Mouse (Mus musculus) midbrain, embryonic 11.5 days (tissue): ENCODE measurements around the gene Pllp. TPM values are rescaled to one million over a fixed set of nuclear protein-coding genes. Genes with fewer than 3 reads are reported as not detected.

Experiments used
- ATAC-seq: fragments of 200-750 bp; cut with Nextera tagmentation; 2 replicates; pipeline ENCODE4 v1.8.0; 2017; ENCODE audit warnings: moderate TSS enrichment, moderate library complexity; ENCODE audit not compliant: low FRiP score
- DNase-seq: peaks from one replicate; pipeline ENCODE4 v3.0.0; 2015; ENCODE audit warnings: low spot score; ENCODE audit errors: missing footprints
- H3K27ac ChIP-seq: fragments of 300-500 bp; sonication (generic); 2 replicates; pipeline ENCODE4 v1.5.1; 2014; ENCODE audit warnings: low read depth, low read length
- H3K27me3 ChIP-seq: fragments of 300-500 bp; sonication (generic); 2 replicates; pipeline ENCODE4 v1.6.1; 2014; ENCODE audit warnings: mild to moderate bottlenecking, low read length, moderate library complexity, mixed read lengths; ENCODE audit not compliant: control insufficient read depth, insufficient read depth
- H3K36me3 ChIP-seq: fragments of 300-500 bp; sonication (generic); 2 replicates; pipeline ENCODE4 v1.6.1; 2014; ENCODE audit warnings: mild to moderate bottlenecking, low read length, moderate library complexity, mixed read lengths; ENCODE audit not compliant: control insufficient read depth, insufficient read depth
- H3K4me1 ChIP-seq: fragments of 300-500 bp; sonication (generic); 2 replicates; pipeline ENCODE4 v1.6.1; 2014; ENCODE audit warnings: low read length; ENCODE audit not compliant: control insufficient read depth, insufficient read depth
- H3K4me2 ChIP-seq: fragments of 300-500 bp; sonication (generic); 2 replicates; pipeline ENCODE4 v1.6.1; 2014; ENCODE audit warnings: mild to moderate bottlenecking, moderate library complexity
- H3K4me3 ChIP-seq: fragments of 300-500 bp; sonication (generic); 2 replicates; pipeline ENCODE4 v1.5.1; 2014; ENCODE audit warnings: low read depth, low read length
- H3K9ac ChIP-seq: fragments of 300-500 bp; sonication (generic); 2 replicates; pipeline ENCODE4 v1.6.1; 2014; ENCODE audit warnings: low read length
- H3K9me3 ChIP-seq: fragments of 300-500 bp; sonication (generic); 2 replicates; pipeline ENCODE4 v1.6.1; 2016; ENCODE audit warnings: low read length; ENCODE audit not compliant: control insufficient read depth
- WGBS: fragments of 180-500 bp; shearing (Covaris S2); extraction: QIAGEN DNeasy Blood & Tissue Kit; methylation state at CpG from one replicate; pipeline ENCODE4 v1.1.7; 2014; 5-methylcytosine and 5-hydroxymethylcytosine counted together
- polyA plus RNA-seq: library from polyadenylated mRNA; unstranded; fragments of >200 nt; fragmentation: Nextera tagmentation; extraction: Ambion mirVana; gene quantifications from 2 replicates; pipeline ENCODE4 v1.2.1, GENCODE M21; 2014

Gene Pllp
- polyA plus RNA-seq, 1 experiment from 2014 or later: 0.66 TPM

DNA sequence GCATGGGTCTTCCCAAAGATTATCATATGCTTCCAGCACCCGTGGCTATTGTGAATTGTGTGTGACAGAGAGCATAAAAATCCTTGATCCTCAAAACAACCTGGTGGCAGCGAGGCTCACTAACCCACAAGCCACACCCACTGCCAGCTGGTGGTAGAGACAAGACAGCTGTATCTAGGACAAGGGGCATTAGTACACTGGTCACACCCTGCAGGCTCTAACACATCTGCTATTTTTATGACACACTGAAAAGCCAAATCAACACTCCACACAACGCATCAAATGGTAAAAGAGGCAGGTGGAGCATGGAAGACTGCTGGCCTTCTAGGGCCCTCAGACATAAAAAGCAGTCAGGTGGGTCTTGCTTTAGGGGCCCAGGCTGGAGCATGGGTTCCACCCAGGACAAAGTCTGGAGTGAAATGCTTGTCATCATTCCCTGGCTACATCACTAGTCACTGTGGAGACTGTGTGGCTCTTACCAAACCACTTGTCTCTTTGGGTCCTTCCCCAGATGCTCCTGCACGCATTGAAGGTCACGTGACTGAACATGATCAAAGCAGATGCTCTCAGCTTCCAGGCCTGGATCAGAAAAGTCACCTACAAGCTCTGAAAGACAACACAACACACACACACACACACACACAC lies 37.9 kb upstream of the Pllp start:
- no peaks in the 10 kb centered on the region for H3K27me3 ChIP-seq
- no peak overlapping the region for H3K4me3 ChIP-seq
- no peak for ATAC-seq
- DNase-seq: no peak
- no peaks in the 10 kb centered on the region for H3K4me1 ChIP-seq
- no peaks in the 10 kb centered on the region for H3K36me3 ChIP-seq
- WGBS: 69% methylated on average over 5 of the region's 5 CpGs
- H3K9ac ChIP-seq: no peak overlapping the region
- H3K27ac ChIP-seq: no peak overlapping the region
- no peaks in the 10 kb centered on the region for H3K9me3 ChIP-seq
- no peak overlapping the region for H3K4me2 ChIP-seq

DNA sequence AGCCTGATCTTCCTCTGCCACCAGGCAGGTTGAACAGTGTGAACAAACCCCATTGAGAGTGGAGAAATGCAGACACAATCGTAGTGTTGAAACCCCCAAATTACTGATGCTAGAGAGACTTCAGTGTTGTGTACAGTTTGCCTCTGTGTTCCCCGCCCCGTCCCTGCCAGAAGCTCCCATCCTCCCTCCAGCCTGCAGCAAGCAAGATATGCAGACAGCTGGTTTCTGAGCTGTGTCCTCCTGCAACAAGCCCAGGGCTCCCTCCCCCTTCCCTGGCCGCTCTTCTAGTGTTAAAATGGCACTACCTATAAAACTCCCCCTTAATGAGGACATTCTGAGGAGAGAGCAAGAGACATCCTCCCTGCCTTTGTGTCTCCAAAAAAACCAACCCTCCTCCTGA lies 33.2 kb upstream of the Pllp start:
- DNase-seq (no peak), ATAC-seq (no peak)
- WGBS: 70% methylated on average over 4 of the region's 4 CpGs

DNA sequence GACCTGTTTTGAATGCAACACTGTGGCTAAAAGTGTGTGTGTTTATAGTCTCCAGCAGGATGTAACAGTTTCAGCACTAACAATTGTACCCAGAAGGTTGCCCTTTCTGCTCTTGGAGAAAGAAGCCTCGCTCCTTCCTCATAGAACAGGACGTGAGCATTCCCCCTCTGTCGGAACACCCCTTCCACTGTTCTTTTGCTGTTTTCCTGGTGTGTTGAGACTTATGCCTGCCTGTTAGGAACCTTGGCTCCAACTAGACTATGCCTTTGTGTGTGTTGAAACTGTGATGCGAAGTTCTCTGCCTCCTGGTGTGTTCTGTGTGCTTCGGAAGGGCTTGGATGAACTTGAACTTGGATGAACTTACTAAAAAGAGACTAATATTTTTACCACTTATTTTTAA lies 29.9 kb upstream of the Pllp start:
- ATAC-seq (no peak), DNase-seq (no peak)
- no peaks in the 10 kb centered on the region for H3K36me3 ChIP-seq
- no peak overlapping the region for H3K4me2 ChIP-seq
- H3K4me1 ChIP-seq: no peaks in the 10 kb centered on the region
- H3K9me3 ChIP-seq: no peaks in the 10 kb centered on the region
- WGBS: 89% methylated on average over 5 of the region's 5 CpGs
- H3K4me3 ChIP-seq: no peak overlapping the region
- no peak overlapping the region for H3K9ac ChIP-seq
- no peaks in the 10 kb centered on the region for H3K27me3 ChIP-seq
- H3K27ac ChIP-seq: no peak overlapping the region

More for the DNA sequence above, 33.2 kb upstream of the Pllp start:
- no peak overlapping the region for H3K27ac ChIP-seq
- no peak overlapping the region for H3K4me3 ChIP-seq
- no peaks in the 10 kb centered on the region for H3K4me1 ChIP-seq
- H3K36me3 ChIP-seq: no peaks in the 10 kb centered on the region
- H3K27me3 ChIP-seq: no peaks in the 10 kb centered on the region
- no peak overlapping the region for H3K4me2 ChIP-seq
- no peak overlapping the region for H3K9ac ChIP-seq
- no peaks in the 10 kb centered on the region for H3K9me3 ChIP-seq

- DNase-seq: no peak
- Histone ChIP-seq H3K27me3 (no peaks in the 10 kb centered on the region), H3K4me3 (no peak overlapping the region), H3K4me2 (no peak overlapping the region), H3K4me1 (no peaks in the 10 kb centered on the region), H3K27ac (no peak overlapping the region), H3K9me3 (no peaks in the 10 kb centered on the region), H3K9ac (no peak overlapping the region), H3K36me3 (no peaks in the 10 kb centered on the region)
- no peak for ATAC-seq
- 93% methylated on average over 1 of the region's 1 CpGs for WGBS
Observed at GRCm38 (mm10) chr8:94716841-94717240, 20.8 kb upstream of the Pllp start.

DNA sequence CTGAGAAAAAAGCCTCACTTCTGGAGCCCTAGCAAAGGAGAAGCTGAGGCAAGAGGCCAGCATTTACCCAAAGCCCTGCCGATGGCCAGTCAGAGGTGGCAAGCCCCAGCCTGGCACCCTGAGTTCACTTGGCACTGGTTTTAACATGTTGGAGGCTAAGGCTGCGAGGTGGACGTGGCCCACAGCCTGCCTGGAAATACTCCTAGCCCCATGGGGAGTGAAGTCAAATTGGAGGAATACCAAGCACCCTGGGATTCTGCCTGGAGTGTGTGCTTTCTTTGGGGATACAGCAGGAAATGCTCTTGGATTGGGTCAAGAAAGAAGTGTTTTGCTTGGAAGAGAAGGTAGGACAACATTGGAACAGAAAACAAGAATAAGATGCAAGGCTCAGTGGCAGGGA lies 19.8 kb upstream of the Pllp start:
- H3K27me3 ChIP-seq: no peaks in the 10 kb centered on the region
- H3K9me3 ChIP-seq: no peaks in the 10 kb centered on the region
- DNase-seq (peak; percentile 44), ATAC-seq (no peak)
- no peak overlapping the region for H3K27ac ChIP-seq
- no peak overlapping the region for H3K9ac ChIP-seq
- H3K4me2 ChIP-seq: no peak overlapping the region
- no peaks in the 10 kb centered on the region for H3K36me3 ChIP-seq
- H3K4me1 ChIP-seq: no peaks in the 10 kb centered on the region
- 84% methylated on average over 3 of the region's 3 CpGs for WGBS
- H3K4me3 ChIP-seq: no peak overlapping the region

DNA sequence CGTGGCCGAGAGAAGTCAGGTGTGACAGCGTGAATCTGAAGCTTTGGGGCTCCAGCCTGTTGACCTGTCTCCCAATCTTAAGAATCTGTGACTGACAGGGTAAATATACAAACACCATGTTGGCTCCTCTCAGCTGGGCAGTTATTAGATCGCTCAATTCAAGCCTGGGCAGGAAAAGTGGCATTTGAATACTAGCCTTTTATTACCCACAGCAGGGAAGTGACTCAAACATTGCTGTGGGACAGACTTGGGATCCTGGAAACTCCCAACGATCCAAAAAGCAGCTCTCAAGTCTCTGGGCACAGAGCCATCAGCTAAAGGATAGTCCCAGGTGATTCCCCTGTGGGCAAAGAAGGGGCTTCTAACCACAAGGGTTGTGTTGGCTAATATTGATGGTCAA lies 18.5 kb upstream of the Pllp start:
- DNase-seq (peak; percentile 17), ATAC-seq (no peak)
- Histone ChIP-seq H3K9ac (no peak overlapping the region), H3K9me3 (no peaks in the 10 kb centered on the region), H3K4me2 (no peak overlapping the region), H3K36me3 (no peaks in the 10 kb centered on the region), H3K27me3 (no peaks in the 10 kb centered on the region), H3K4me1 (no peaks in the 10 kb centered on the region), H3K4me3 (no peak overlapping the region), H3K27ac (no peak overlapping the region)
- 45% methylated on average over 5 of the region's 5 CpGs for WGBS

DNA sequence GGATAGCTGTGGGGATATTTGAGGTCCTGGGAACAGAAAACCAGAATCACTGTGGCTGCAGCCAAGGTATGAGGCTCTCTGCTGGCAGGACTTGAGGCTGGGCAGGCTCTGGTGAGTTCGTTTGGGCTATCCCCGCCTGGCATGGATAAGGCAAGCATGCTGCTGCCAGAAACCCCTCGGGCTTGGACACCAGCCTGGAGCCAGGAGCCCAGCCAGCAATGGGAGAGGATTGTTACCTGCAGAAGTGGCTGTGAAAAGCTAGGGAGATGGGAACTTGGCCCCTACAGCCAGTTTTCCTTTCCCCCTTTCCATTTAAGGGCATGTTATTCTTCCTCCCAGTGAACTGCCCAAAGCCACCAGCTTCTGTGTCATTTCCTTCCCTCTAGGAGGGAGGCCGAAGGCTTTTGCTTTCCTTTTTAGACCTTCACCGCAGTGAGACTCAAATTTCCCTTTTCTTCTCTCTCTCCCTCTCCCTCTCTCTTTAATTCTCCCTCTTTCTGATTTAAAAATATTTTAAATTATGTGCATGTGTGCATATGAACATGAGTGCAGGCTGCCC lies 15.2 kb upstream of the Pllp start:
- H3K4me1 ChIP-seq: no peaks in the 10 kb centered on the region
- no peaks in the 10 kb centered on the region for H3K27me3 ChIP-seq
- no peak overlapping the region for H3K9ac ChIP-seq
- H3K9me3 ChIP-seq: no peaks in the 10 kb centered on the region
- no peak overlapping the region for H3K4me3 ChIP-seq
- no peaks in the 10 kb centered on the region for H3K36me3 ChIP-seq
- DNase-seq (no peak), ATAC-seq (no peak)
- 71% methylated on average over 5 of the region's 5 CpGs for WGBS
- no peak overlapping the region for H3K27ac ChIP-seq
- H3K4me2 ChIP-seq: no peak overlapping the region

GRCm38 (mm10) chr8:94710336-94710735 lies 14.3 kb upstream of the Pllp start:
- H3K36me3 ChIP-seq: no peaks in the 10 kb centered on the region
- H3K4me2 ChIP-seq: no peak overlapping the region
- H3K27me3 ChIP-seq: no peaks in the 10 kb centered on the region
- no peak overlapping the region for H3K27ac ChIP-seq
- WGBS: 63% methylated on average over 8 of the region's 8 CpGs
- H3K9ac ChIP-seq: no peak overlapping the region
- no peak overlapping the region for H3K4me3 ChIP-seq
- ATAC-seq: no peak
- no peaks in the 10 kb centered on the region for H3K4me1 ChIP-seq
- peak; percentile 66 for DNase-seq
- H3K9me3 ChIP-seq: no peaks in the 10 kb centered on the region

- DNase-seq (no peak), ATAC-seq (no peak)
- Histone ChIP-seq H3K4me1 (no peaks in the 10 kb centered on the region), H3K4me2 (no peak overlapping the region), H3K36me3 (no peaks in the 10 kb centered on the region), H3K9me3 (no peaks in the 10 kb centered on the region), H3K9ac (no peak overlapping the region), H3K27ac (no peak overlapping the region), H3K4me3 (no peak overlapping the region), H3K27me3 (no peaks in the 10 kb centered on the region)
- WGBS: 76% methylated on average over 9 of the region's 9 CpGs
Observed at GRCm38 (mm10) chr8:94706732-94707395, 10.8 kb upstream of the Pllp start.
